Mouse (Mus musculus) neural tube, embryonic 11.5 days (tissue): ENCODE measurements at regions not wholly inside any gene's neighbourhood (a gene's known extent, or its start where the extent isn't known, plus 50 kb on each side); places are given as distances from the start of the nearest gene placed in this dataset.

Experiments used
- ATAC-seq: fragments of 200-750 bp; cut with Nextera tagmentation; 2 replicates; pipeline ENCODE4 v1.8.0; 2017; ENCODE audit warnings: moderate number of reproducible peaks, mild to moderate bottlenecking, moderate TSS enrichment, moderate library complexity; ENCODE audit not compliant: insufficient read depth, low FRiP score, low TSS enrichment
- DNase-seq: peaks from one replicate; pipeline ENCODE4 v3.0.0-alpha.2; 2015; ENCODE audit warnings: low spot score
- H3K27ac ChIP-seq: fragments of 300-500 bp; sonication (generic); 2 replicates; pipeline ENCODE4 v1.5.1; 2014; ENCODE audit warnings: low read depth, mild to moderate bottlenecking, low read length
- H3K27me3 ChIP-seq: fragments of 300-500 bp; sonication (generic); 2 replicates; pipeline ENCODE4 v1.6.1; 2014; ENCODE audit warnings: mild to moderate bottlenecking, low read length, mixed read lengths; ENCODE audit not compliant: control insufficient read depth, insufficient read depth
- H3K36me3 ChIP-seq: fragments of 300-500 bp; sonication (generic); 2 replicates; pipeline ENCODE4 v1.6.1; 2014; ENCODE audit warnings: mild to moderate bottlenecking, low read length, moderate library complexity, mixed read lengths; ENCODE audit not compliant: control insufficient read depth, insufficient read depth
- H3K4me1 ChIP-seq: fragments of 300-500 bp; sonication (generic); 2 replicates; pipeline ENCODE4 v1.6.1; 2014; ENCODE audit warnings: low read length, mixed read lengths; ENCODE audit not compliant: control insufficient read depth, insufficient read depth
- H3K4me2 ChIP-seq: fragments of 300-500 bp; sonication (generic); 2 replicates; pipeline ENCODE4 v1.6.1; 2014; ENCODE audit warnings: low read depth, mild to moderate bottlenecking, moderate library complexity
- H3K4me3 ChIP-seq: fragments of 300-500 bp; sonication (generic); 2 replicates; pipeline ENCODE4 v1.5.1; 2014; ENCODE audit warnings: low read depth, low read length
- H3K9ac ChIP-seq: fragments of 300-500 bp; sonication (generic); 2 replicates; pipeline ENCODE4 v1.6.1; 2014; ENCODE audit warnings: mild to moderate bottlenecking, low read length
- H3K9me3 ChIP-seq: fragments of 300-500 bp; sonication (generic); 2 replicates; pipeline ENCODE4 v1.6.1; 2016; ENCODE audit warnings: low read length; ENCODE audit not compliant: control insufficient read depth
- WGBS: fragments of 180-500 bp; shearing (Covaris S2); extraction: QIAGEN DNeasy Blood & Tissue Kit; methylation state at CpG from one replicate; pipeline ENCODE4 v1.1.7; 2014; 5-methylcytosine and 5-hydroxymethylcytosine counted together

GRCm38 (mm10) chr7:136048925-136049586, 332.9 kb upstream of the Mki67 start:
- Histone ChIP-seq H3K4me2 (no peak overlapping the region), H3K27ac (no peak overlapping the region), H3K36me3 (no peaks in the 10 kb centered on the region), H3K9me3 (no peaks in the 10 kb centered on the region), H3K9ac (no peak overlapping the region), H3K4me1 (peaks cover 23% of the 10 kb centered on the region), H3K27me3 (no peaks in the 10 kb centered on the region), H3K4me3 (no peak overlapping the region)
- ATAC-seq: no peak
- DNase-seq: no peak
- 41% methylated on average over 7 of the region's 8 CpGs for WGBS

- no peaks in the 10 kb centered on the region for H3K27me3 ChIP-seq
- H3K4me1 ChIP-seq: peaks cover 23% of the 10 kb centered on the region
These were observed 333.4 kb upstream of the Mki67 start for GRCm38 (mm10) chr7:136049587-136049930.

GRCm38 (mm10) chr7:136050116-136050515, 334.0 kb upstream of the Mki67 start:
- no peak overlapping the region for H3K4me3 ChIP-seq
- H3K27me3 ChIP-seq: no peaks in the 10 kb centered on the region
- H3K4me2 ChIP-seq: no peak overlapping the region
- no peak for DNase-seq
- no peak for ATAC-seq
- no peak overlapping the region for H3K9ac ChIP-seq
- no peaks in the 10 kb centered on the region for H3K36me3 ChIP-seq
- H3K27ac ChIP-seq: no peak overlapping the region
- H3K4me1 ChIP-seq: peaks cover 23% of the 10 kb centered on the region
- no peaks in the 10 kb centered on the region for H3K9me3 ChIP-seq
- WGBS: 87% methylated on average over 3 of the region's 3 CpGs

More at GRCm38 (mm10) chr7:136049587-136049930, 333.4 kb upstream of the Mki67 start:
- Histone ChIP-seq H3K36me3 (no peaks in the 10 kb centered on the region), H3K9ac (no peak overlapping the region), H3K4me3 (no peak overlapping the region), H3K27ac (no peak overlapping the region), H3K4me2 (no peak overlapping the region), H3K9me3 (no peaks in the 10 kb centered on the region)
- WGBS: 68% methylated on average over 4 of the region's 4 CpGs
- ATAC-seq (no peak), DNase-seq (no peak)

GRCm38 (mm10) chr7:136056876-136057484, 340.8 kb upstream of the Mki67 start:
- DNase-seq (no peak), ATAC-seq (no peak)
- H3K4me1 ChIP-seq: peaks cover 15% of the 10 kb centered on the region
- no peak overlapping the region for H3K4me2 ChIP-seq
- H3K9ac ChIP-seq: no peak overlapping the region
- 73% methylated on average over 16 of the region's 16 CpGs for WGBS
- no peak overlapping the region for H3K27ac ChIP-seq
- no peaks in the 10 kb centered on the region for H3K27me3 ChIP-seq
- H3K4me3 ChIP-seq: no peak overlapping the region
- H3K9me3 ChIP-seq: no peaks in the 10 kb centered on the region
- no peaks in the 10 kb centered on the region for H3K36me3 ChIP-seq

GRCm38 (mm10) chr7:136058319-136058718, 342.2 kb upstream of the Mki67 start:
- H3K9me3 ChIP-seq: no peaks in the 10 kb centered on the region
- no peaks in the 10 kb centered on the region for H3K36me3 ChIP-seq
- no peak for DNase-seq
- no peak overlapping the region for H3K27ac ChIP-seq
- no peak overlapping the region for H3K4me2 ChIP-seq
- no peaks in the 10 kb centered on the region for H3K27me3 ChIP-seq
- no peak for ATAC-seq
- 45% methylated on average over 5 of the region's 5 CpGs for WGBS
- H3K4me1 ChIP-seq: peaks cover 15% of the 10 kb centered on the region
- no peak overlapping the region for H3K9ac ChIP-seq
- H3K4me3 ChIP-seq: no peak overlapping the region

GRCm38 (mm10) chr7:136058751-136059681, 342.9 kb upstream of the Mki67 start:
- Histone ChIP-seq H3K4me2 (no peak overlapping the region), H3K27me3 (no peaks in the 10 kb centered on the region), H3K4me1 (peaks cover 15% of the 10 kb centered on the region), H3K9ac (no peak overlapping the region), H3K27ac (0 out of 2 replicates have a peak overlapping the region, but pooled peaks have one; percentile 37), H3K4me3 (no peak overlapping the region), H3K36me3 (no peaks in the 10 kb centered on the region), H3K9me3 (no peaks in the 10 kb centered on the region)
- DNase-seq (no peak), ATAC-seq (no peak)
- 48% methylated on average over 14 of the region's 14 CpGs for WGBS

- ATAC-seq (0 out of 2 replicates have a peak, but pooled peaks have one; percentile 63), DNase-seq (peak; percentile 61)
- Histone ChIP-seq H3K4me3 (no peak overlapping the region), H3K9ac (no peak overlapping the region), H3K27me3 (no peaks in the 10 kb centered on the region), H3K9me3 (no peaks in the 10 kb centered on the region), H3K27ac (no peak overlapping the region), H3K4me1 (peaks cover 15% of the 10 kb centered on the region), H3K36me3 (no peaks in the 10 kb centered on the region), H3K4me2 (no peak overlapping the region)
- WGBS: 19% methylated on average over 11 of the region's 11 CpGs
These were observed 343.7 kb upstream of the Mki67 start for GRCm38 (mm10) chr7:136059896-136060295.

- peak; percentile 45 for ATAC-seq
- Histone ChIP-seq H3K4me2 (peak overlapping the region; percentile 23), H3K4me3 (no peak overlapping the region), H3K27ac (peak overlapping the region; percentile 79), H3K4me1 (peaks cover 15% of the 10 kb centered on the region), H3K9ac (peak overlapping the region; percentile 63), H3K9me3 (no peaks in the 10 kb centered on the region), H3K36me3 (no peaks in the 10 kb centered on the region), H3K27me3 (no peaks in the 10 kb centered on the region)
- DNase-seq: peak; percentile 73
- 11% methylated on average over 29 of the region's 29 CpGs for WGBS
These were observed 344.3 kb upstream of the Mki67 start for GRCm38 (mm10) chr7:136060339-136061073.
